Comparison of ENCODE assay signal across 10 mouse cellular contexts in the genomic region with DNA sequence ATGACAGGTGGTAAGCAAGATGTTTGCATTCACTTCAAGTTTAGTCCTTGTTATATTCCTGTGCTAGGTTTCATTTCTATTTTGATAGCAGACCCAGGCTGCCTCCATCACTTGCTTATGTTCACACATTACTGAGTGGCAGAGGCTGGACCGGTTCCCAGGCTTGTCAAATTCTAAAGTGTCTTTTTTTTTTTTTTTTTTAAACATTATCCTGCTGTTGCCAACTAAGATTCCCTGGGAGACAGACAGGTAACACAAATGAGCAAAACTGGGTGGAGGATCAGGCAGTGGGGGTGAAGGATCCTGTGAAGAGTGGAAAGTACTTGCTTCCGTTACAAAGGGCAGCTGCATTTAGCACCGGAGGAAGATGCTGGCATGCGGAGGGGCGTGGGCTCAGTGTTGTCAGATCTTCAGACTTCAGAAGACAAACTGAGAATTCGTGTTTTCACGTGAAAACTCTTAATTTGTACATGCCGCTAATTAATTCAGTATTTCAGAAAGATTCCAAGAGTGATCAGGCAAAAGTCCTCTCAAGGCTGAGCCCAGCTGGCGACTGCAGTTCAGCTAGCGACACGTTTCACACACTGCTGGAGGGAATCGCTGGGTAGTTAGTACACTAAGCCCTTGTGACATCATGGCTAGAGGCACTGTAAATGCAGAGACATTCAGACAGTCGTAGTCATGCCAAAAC.
DNase-seq lines count a peak whose midpoint lies in the region; ATAC-seq and TF ChIP-seq lines count a peak whose summit lies in the region.
"Had no signal": no experiment of that assay in that cellular context is flagged by ENCODE, and none has a peak within 500 bp of the region (broad histone marks: within the 10 kb centered on the region; RNA-seq: fewer than 3 reads in every experiment).

No protein-coding gene starts in this region.

- TF ChIP-seq CTCF in midbrain, postnatal 0 days (IDR thresholded peaks at IDR 0.05), result no peak
- TF ChIP-seq CTCF in stomach, postnatal 0 days (IDR thresholded peaks at IDR 0.05; ENCODE audit: low read depth), result no peak

- H3K27ac ChIP-seq in heart, embryonic 11.5 days (ENCODE audit: low read depth, low read length), result no peak overlapping the region
- H3K27ac ChIP-seq in forebrain, embryonic 12.5 days, result 0 out of 2 replicates have a peak overlapping the region, but pooled peaks have one; percentile 9
- no peak overlapping the region for H3K27ac ChIP-seq in midbrain, postnatal 0 days (ENCODE audit: low read depth, low read length)
- H3K27ac ChIP-seq in stomach, postnatal 0 days (replicated peaks), result no peak overlapping the region

- no peaks in the 10 kb centered on the region for H3K36me3 ChIP-seq in heart, embryonic 11.5 days (ENCODE audit: control insufficient read depth, insufficient read depth, low read length)
- H3K36me3 ChIP-seq in forebrain, embryonic 12.5 days (replicated peaks), result no peaks in the 10 kb centered on the region
- no peaks in the 10 kb centered on the region for H3K36me3 ChIP-seq in midbrain, postnatal 0 days (ENCODE audit: insufficient read depth, low read length)
- H3K36me3 ChIP-seq in stomach, postnatal 0 days (ENCODE audit: control insufficient read depth, insufficient read depth, low read length), result no peaks in the 10 kb centered on the region

- peak overlapping the region; percentile 41 for H3K4me2 ChIP-seq in heart, embryonic 11.5 days
- 0 out of 2 replicates have a peak overlapping the region, but pooled peaks have one; percentile 6 for H3K4me2 ChIP-seq in forebrain, embryonic 12.5 days
- peak overlapping the region; percentile 22; the same call in 1 of the 2 replicates for H3K4me2 ChIP-seq in midbrain, postnatal 0 days (ENCODE audit: low read depth, low read length, poor library complexity, severe bottlenecking)
- H3K4me2 ChIP-seq in stomach, postnatal 0 days (replicated peaks; ENCODE audit: low read depth), result no peak overlapping the region

- 31% methylated on average over 13 of the region's 13 CpGs for WGBS in heart, embryonic 11.5 days (ENCODE audit: insufficient replicate concordance)
- 33% methylated on average over 13 of the region's 13 CpGs for WGBS in forebrain, embryonic 12.5 days
- 34% methylated on average over 13 of the region's 13 CpGs for WGBS in midbrain, postnatal 0 days
- WGBS in stomach, postnatal 0 days, result 30% methylated on average over 13 of the region's 13 CpGs

- no peaks in the 10 kb centered on the region for H3K9me3 ChIP-seq in heart, embryonic 11.5 days (replicated peaks; ENCODE audit: control insufficient read depth, low read length)
- no peaks in the 10 kb centered on the region for H3K9me3 ChIP-seq in forebrain, embryonic 12.5 days
- no peaks in the 10 kb centered on the region for H3K9me3 ChIP-seq in midbrain, postnatal 0 days (ENCODE audit: low read length)
- no peaks in the 10 kb centered on the region for H3K9me3 ChIP-seq in stomach, postnatal 0 days (ENCODE audit: control insufficient read depth, low read length)

- ATAC-seq in heart, embryonic 11.5 days (replicated peaks; ENCODE audit: insufficient number of reproducible peaks, low FRiP score, low TSS enrichment), result no peak
- peak; percentile 73 for ATAC-seq in forebrain, embryonic 12.5 days (ENCODE audit: low FRiP score)
- ATAC-seq in midbrain, postnatal 0 days (ENCODE audit: low FRiP score), result no peak
- no peak for ATAC-seq in stomach, postnatal 0 days (ENCODE audit: low FRiP score, low TSS enrichment)

- DNase-seq in heart, postnatal 4 days, result no peak
- peak; percentile 36 for DNase-seq in layer of hippocampus, adult 9-10 months (ENCODE audit: low spot score)
- DNase-seq in midbrain, postnatal 0 days (ENCODE audit: low spot score), result peak; percentile 15
- DNase-seq in stomach, postnatal 0 days (ENCODE audit: low spot score), result no peak
- no peak for DNase-seq in kidney, adult 9 months
- no peak for DNase-seq in kidney, adult 11 months
- DNase-seq: cerebellum, postnatal 36 days; heart, postnatal 10 days had no signal

- H3K27me3 ChIP-seq in heart, embryonic 11.5 days (ENCODE audit: control insufficient read depth, insufficient read depth, low read length), result no peaks in the 10 kb centered on the region
- no peaks in the 10 kb centered on the region for H3K27me3 ChIP-seq in forebrain, embryonic 12.5 days
- no peaks in the 10 kb centered on the region for H3K27me3 ChIP-seq in midbrain, postnatal 0 days (ENCODE audit: insufficient read depth, low read length)
- H3K27me3 ChIP-seq in stomach, postnatal 0 days (ENCODE audit: control insufficient read depth, insufficient read depth, low read length), result no peaks in the 10 kb centered on the region

- no peak overlapping the region for H3K9ac ChIP-seq in heart, embryonic 11.5 days (ENCODE audit: low read depth, low read length)
- H3K9ac ChIP-seq in forebrain, embryonic 12.5 days, result no peak overlapping the region
- no peak overlapping the region for H3K9ac ChIP-seq in midbrain, postnatal 0 days (replicated peaks; ENCODE audit: low read length, poor library complexity, severe bottlenecking)
- no peak overlapping the region for H3K9ac ChIP-seq in stomach, postnatal 0 days (ENCODE audit: low read length)

- no peaks in the 10 kb centered on the region for H3K4me1 ChIP-seq in heart, embryonic 11.5 days (ENCODE audit: control insufficient read depth, insufficient read depth, low read length)
- peaks cover 2% of the 10 kb centered on the region; the same call in 1 of the 2 replicates for H3K4me1 ChIP-seq in forebrain, embryonic 12.5 days
- H3K4me1 ChIP-seq in midbrain, postnatal 0 days (ENCODE audit: insufficient read depth, low read length), result no peaks in the 10 kb centered on the region; the same call in 1 of the 2 replicates
- H3K4me1 ChIP-seq in stomach, postnatal 0 days (replicated peaks; ENCODE audit: control insufficient read depth, insufficient read depth), result no peaks in the 10 kb centered on the region

- H3K4me3 ChIP-seq in heart, embryonic 11.5 days (ENCODE audit: low read depth, low read length), result no peak overlapping the region
- no peak overlapping the region for H3K4me3 ChIP-seq in forebrain, embryonic 12.5 days (replicated peaks)
- H3K4me3 ChIP-seq in midbrain, postnatal 0 days (ENCODE audit: low read depth, low read length), result no peak overlapping the region
- no peak overlapping the region for H3K4me3 ChIP-seq in stomach, postnatal 0 days (ENCODE audit: low read depth, low read length)

- no peak for TF ChIP-seq EP300 in stomach, postnatal 0 days (optimal IDR thresholded peaks at IDR 0.05)

Comparison
In these comparisons a context has a peak if more than half of its experiments do, and no peak if none do; other contexts are left out.
1. DNase-seq: peak in layer of hippocampus, adult 9-10 months (single experiment) and midbrain, postnatal 0 days (single experiment); none in heart, postnatal 4 days (single experiment), stomach, postnatal 0 days (single experiment), kidney, adult 9 months (single experiment) and kidney, adult 11 months (single experiment).